Mouse (Mus musculus) neural tube, embryonic 13.5 days (tissue): ENCODE data around the gene Scrn1. TPM values are rescaled to one million over a fixed set of nuclear protein-coding genes. Genes with fewer than 3 reads are reported as not detected.

Experiments
- ATAC-seq: fragments of 200-750 bp; cut with Nextera tagmentation; 2 replicates; pipeline ENCODE4 v1.8.0; 2017; ENCODE audit warnings: low read depth, mild to moderate bottlenecking, moderate TSS enrichment, moderate library complexity
- H3K27ac ChIP-seq: fragments of 300-500 bp; sonication (generic); replicated peaks from 2 replicates; pipeline ENCODE4 v1.5.1; 2015; ENCODE audit warnings: moderate library complexity, mild to moderate bottlenecking, inconsistent platforms
- H3K27me3 ChIP-seq: fragments of 300-500 bp; sonication (generic); 2 replicates; pipeline ENCODE4 v1.6.1; 2015; ENCODE audit warnings: mild to moderate bottlenecking, inconsistent platforms
- H3K36me3 ChIP-seq: fragments of 300-500 bp; sonication (generic); 2 replicates; pipeline ENCODE4 v1.6.1; 2015; ENCODE audit warnings: mild to moderate bottlenecking, inconsistent platforms
- H3K4me1 ChIP-seq: fragments of 300-500 bp; sonication (generic); replicated peaks from 2 replicates; pipeline ENCODE4 v1.6.1; 2015; ENCODE audit warnings: inconsistent platforms
- H3K4me2 ChIP-seq: fragments of 300-500 bp; sonication (generic); 2 replicates; pipeline ENCODE4 v1.6.1; 2015; ENCODE audit warnings: inconsistent platforms, mild to moderate bottlenecking, moderate library complexity
- H3K4me3 ChIP-seq: fragments of 300-500 bp; sonication (generic); 2 replicates; pipeline ENCODE4 v1.5.1; 2015; ENCODE audit warnings: mild to moderate bottlenecking, inconsistent platforms
- H3K9ac ChIP-seq: fragments of 300-500 bp; sonication (generic); 2 replicates; pipeline ENCODE4 v1.6.1; 2015; ENCODE audit warnings: moderate library complexity, mild to moderate bottlenecking, inconsistent platforms
- H3K9me3 ChIP-seq: fragments of 300-500 bp; sonication (generic); 2 replicates; pipeline ENCODE4 v1.6.1; 2016; ENCODE audit warnings: inconsistent platforms
- WGBS: fragments of 180-500 bp; shearing (Covaris S2); methylation state at CpG from one replicate; pipeline ENCODE4 v1.1.7; 2015; 5-methylcytosine and 5-hydroxymethylcytosine counted together
- polyA plus RNA-seq: library from polyadenylated mRNA; unstranded; fragments of >200 nt; fragmentation: Nextera tagmentation; extraction: Ambion mirVana; gene quantifications from 2 replicates; pipeline ENCODE4 v1.2.1, GENCODE M21; 2015

The Scrn1 gene
- polyA plus RNA-seq, 1 experiment from 2014 or later = 95.5 TPM

DNA sequence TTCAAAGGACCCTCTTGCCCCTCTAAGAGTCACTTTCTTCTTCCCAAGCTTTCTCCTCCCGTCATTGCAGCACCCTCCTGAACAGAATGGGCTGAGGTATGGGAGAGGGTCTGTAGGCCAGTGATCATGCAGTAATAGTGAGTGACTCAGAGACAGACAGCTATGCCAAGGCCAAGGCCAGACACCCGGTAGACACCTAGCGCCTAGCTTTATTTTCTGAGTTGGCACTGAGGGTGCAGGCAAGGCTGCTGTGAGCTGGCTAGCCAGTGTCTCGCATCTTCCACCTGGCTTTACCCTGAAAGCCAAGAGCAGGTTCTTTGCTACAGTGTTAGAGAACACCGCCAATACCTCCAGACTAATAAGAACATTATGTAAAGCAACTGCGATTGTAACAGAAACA lies 103.5 kb downstream of the Scrn1 start:
- ATAC-seq = no peak
- Histone ChIP-seq H3K27ac (no peak overlapping the region), H3K9ac (no peak overlapping the region), H3K9me3 (no peaks in the 10 kb centered on the region), H3K4me3 (no peak overlapping the region), H3K27me3 (no peaks in the 10 kb centered on the region; the same call in 1 of the 2 replicates), H3K4me1 (peaks cover 10% of the 10 kb centered on the region; the same call in 1 of the 2 replicates), H3K36me3 (no peaks in the 10 kb centered on the region), H3K4me2 (no peak overlapping the region)
- 92% methylated on average over 6 of the region's 6 CpGs for WGBS

DNA sequence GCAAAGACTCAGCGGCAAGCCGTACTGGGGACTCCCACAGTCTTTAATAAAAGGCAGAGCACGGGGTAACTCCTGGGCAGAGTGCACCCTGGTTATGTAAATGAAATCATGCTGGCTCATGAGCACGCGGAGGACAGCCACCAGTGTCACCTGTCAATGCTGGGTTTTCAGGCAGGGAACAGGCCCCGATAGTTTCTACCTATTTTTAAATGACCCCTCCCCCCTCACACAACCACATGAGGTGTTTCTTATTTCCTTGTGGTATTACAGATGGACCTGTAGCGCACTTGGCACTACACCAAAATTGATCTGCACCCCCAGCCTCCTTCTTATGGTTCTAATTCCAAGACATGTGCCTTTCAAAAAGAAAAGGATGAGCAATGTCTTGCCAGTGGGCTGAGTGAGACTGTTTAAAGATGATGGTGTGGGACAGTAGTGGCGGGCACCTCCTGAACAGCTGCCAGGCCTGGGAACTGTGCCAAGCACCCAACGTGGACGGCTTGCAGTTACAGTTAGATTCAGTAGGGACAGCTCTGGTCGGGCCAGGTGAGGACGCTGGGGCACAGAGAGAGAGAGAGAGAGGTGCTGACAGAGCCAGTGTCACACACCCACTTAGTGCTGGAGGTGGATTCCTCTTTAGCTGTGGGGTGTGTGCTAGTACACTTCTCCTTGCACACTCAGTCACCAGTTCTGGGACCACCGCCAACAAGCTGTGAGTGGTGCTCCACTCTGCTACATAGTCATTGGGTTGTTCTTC lies 105.2 kb downstream of the Scrn1 start:
- WGBS = 66% methylated on average over 13 of the region's 13 CpGs
- Histone ChIP-seq H3K27me3 (no peaks in the 10 kb centered on the region; the same call in 1 of the 2 replicates), H3K4me1 (peaks cover 10% of the 10 kb centered on the region; the same call in 1 of the 2 replicates), H3K4me2 (no peak overlapping the region), H3K9ac (no peak overlapping the region), H3K9me3 (no peaks in the 10 kb centered on the region), H3K4me3 (no peak overlapping the region), H3K36me3 (no peaks in the 10 kb centered on the region), H3K27ac (no peak overlapping the region)
- ATAC-seq = no peak

DNA sequence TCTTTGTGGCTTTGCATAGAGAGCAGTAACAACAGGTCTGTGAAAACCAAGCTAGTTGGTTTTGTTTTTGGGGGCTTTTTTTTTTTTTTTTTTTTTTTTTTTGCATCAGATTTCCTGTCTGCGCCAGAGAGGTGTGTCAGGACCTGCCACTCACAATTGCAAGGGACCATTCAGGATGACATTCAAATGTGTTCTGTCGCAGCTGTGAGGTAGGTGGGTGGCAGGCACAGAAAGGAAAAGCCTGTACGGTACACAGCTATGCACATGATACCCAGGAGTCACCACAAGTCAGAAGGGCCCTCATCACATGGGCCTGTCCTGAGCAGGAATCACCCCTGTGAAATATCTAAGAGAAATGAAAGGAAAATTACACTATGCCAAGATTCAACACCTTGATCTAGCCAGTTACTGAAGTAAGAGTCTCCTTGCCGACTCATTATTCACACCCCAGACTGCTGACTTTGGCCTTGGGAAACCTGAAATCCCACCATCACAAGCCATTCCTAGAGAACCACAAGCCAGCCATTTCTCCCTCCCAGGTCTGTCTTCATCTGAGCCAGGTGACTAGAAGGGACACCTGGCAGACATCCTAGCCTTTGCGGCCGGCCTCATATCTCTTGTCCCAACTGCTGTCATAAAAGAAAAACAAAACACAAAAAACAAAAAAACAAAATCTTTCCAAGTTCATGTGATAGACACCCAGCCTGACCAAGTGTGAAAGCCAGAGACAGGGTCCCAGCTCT lies 105.9 kb downstream of the Scrn1 start:
- WGBS = 90% methylated on average over 6 of the region's 6 CpGs

DNA sequence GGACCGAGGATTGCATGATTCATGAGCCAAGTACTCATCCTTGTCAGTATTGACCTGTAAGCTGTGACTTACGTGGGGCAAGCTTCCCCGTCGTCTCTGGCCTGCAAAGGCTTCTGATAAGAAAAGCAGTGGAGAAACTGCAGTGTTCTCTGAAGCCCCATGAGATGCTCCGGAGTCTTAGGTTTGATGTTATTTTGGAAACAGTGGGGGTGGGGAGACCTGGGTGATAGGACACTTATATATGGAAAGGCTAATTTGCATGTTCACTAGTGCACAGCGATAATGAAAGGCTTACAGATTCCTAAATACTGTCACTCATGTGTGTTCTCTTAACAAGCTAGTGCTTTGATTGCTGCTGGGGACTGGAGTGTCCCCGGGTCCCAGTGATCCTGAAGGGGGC lies 106.6 kb downstream of the Scrn1 start:
- no peak overlapping the region for H3K4me2 ChIP-seq
- H3K9ac ChIP-seq = no peak overlapping the region
- H3K27me3 ChIP-seq = no peaks in the 10 kb centered on the region; the same call in 1 of the 2 replicates
- peaks cover 10% of the 10 kb centered on the region; the same call in 1 of the 2 replicates for H3K4me1 ChIP-seq
- H3K4me3 ChIP-seq = no peak overlapping the region
- no peaks in the 10 kb centered on the region for H3K9me3 ChIP-seq
- no peaks in the 10 kb centered on the region for H3K36me3 ChIP-seq
- H3K27ac ChIP-seq = no peak overlapping the region
- 70% methylated on average over 7 of the region's 7 CpGs for WGBS
- no peak for ATAC-seq

More for the DNA sequence above, 105.9 kb downstream of the Scrn1 start:
- no peak overlapping the region for H3K4me2 ChIP-seq
- no peaks in the 10 kb centered on the region; the same call in 1 of the 2 replicates for H3K27me3 ChIP-seq
- no peaks in the 10 kb centered on the region for H3K9me3 ChIP-seq
- H3K4me1 ChIP-seq = peaks cover 10% of the 10 kb centered on the region; the same call in 1 of the 2 replicates
- ATAC-seq = no peak
- no peak overlapping the region for H3K4me3 ChIP-seq
- no peak overlapping the region for H3K27ac ChIP-seq
- no peak overlapping the region for H3K9ac ChIP-seq
- no peaks in the 10 kb centered on the region for H3K36me3 ChIP-seq

Other genes with a start within 250 kb of the Scrn1 start
- 1.1 TPM in 2 replicates for gene Prr15, start 240.7 kb downstream of the Scrn1 start, polyA plus RNA-seq
- gene Wipf3, start 136.9 kb downstream of the Scrn1 start, polyA plus RNA-seq = 2.3 and 3.1 TPM in 2 replicates
- 9.6 and 10.2 TPM in 2 replicates for gene Plekha8, start 28.6 kb upstream of the Scrn1 start, polyA plus RNA-seq
- gene Fkbp14, start 30.8 kb upstream of the Scrn1 start, polyA plus RNA-seq = 19.0 and 19.3 TPM in 2 replicates
- gene Mturn, start 115.1 kb upstream of the Scrn1 start, polyA plus RNA-seq = 60.5 and 63.4 TPM in 2 replicates